In genomic region chr6:43254193-43254926, GRCm38 (mm10) we compare ENCODE assay signal across 10 mouse cellular contexts. TPM values are rescaled to one million over a fixed set of nuclear protein-coding genes. Genes with fewer than 3 reads are reported as not detected.
A peak's percentile ranks its signal among the peaks of the same experiment; 100 is the strongest.
DNase-seq lines count a peak whose midpoint lies in the region; ATAC-seq and TF ChIP-seq lines count a peak whose summit lies in the region.
"Had no signal": no experiment of that assay in that cellular context is flagged by ENCODE, and none has a peak within 500 bp of the region (broad histone marks: within the 10 kb centered on the region; RNA-seq: fewer than 3 reads in every experiment).

No protein-coding gene starts in this region.

- ATAC-seq in liver, embryonic 12.5 days: no peak
- ATAC-seq in embryonic facial prominence, embryonic 14.5 days (ENCODE audit: low read depth): 0 out of 2 replicates have a peak, but pooled peaks have one; percentile 44
- peak; percentile 78 for ATAC-seq in megakaryocyte progenitor cell, adult 5-6 weeks (replicated peaks; ENCODE audit: poor library complexity)

- H3K4me2 ChIP-seq in liver, embryonic 12.5 days: no peak overlapping the region
- H3K4me2 ChIP-seq in embryonic facial prominence, embryonic 14.5 days (ENCODE audit: low read depth, low read length): no peak overlapping the region
- H3K4me2 ChIP-seq: liver, embryonic 13.5 days had no signal

- peak; percentile 51 for DNase-seq in liver, adult 2 months (ENCODE audit: extremely low read depth, low read depth, low spot score)
- DNase-seq in Muller cell, postnatal 12 days (ENCODE audit: inconsistent ontology term): peak; percentile 45
- peak; percentile 53 for DNase-seq in embryonic facial prominence, embryonic 14.5 days (ENCODE audit: low spot score)
- no peak for DNase-seq in layer of hippocampus, adult 9-10 months (ENCODE audit: low spot score)
- DNase-seq in gastrocnemius, postnatal 36 days: no peak
- DNase-seq: liver, embryonic 13.5 days; right cerebral cortex, adult 18-20 months had no signal

- WGBS in liver, adult 2 months: 63% methylated on average over 7 of the region's 7 CpGs
- 58% methylated on average over 7 of the region's 7 CpGs for WGBS in liver, embryonic 12.5 days (ENCODE audit: insufficient replicate concordance)
- WGBS in embryonic facial prominence, embryonic 14.5 days: 72% methylated on average over 7 of the region's 7 CpGs

- H3K27me3 ChIP-seq in liver, adult 2 months (ENCODE audit: control insufficient read depth, insufficient read depth, low read length): no peaks in the 10 kb centered on the region
- no peaks in the 10 kb centered on the region for H3K27me3 ChIP-seq in liver, embryonic 12.5 days (replicated peaks)
- H3K27me3 ChIP-seq in embryonic facial prominence, embryonic 14.5 days (replicated peaks; ENCODE audit: control insufficient read depth, insufficient read depth, low read length): no peaks in the 10 kb centered on the region
- H3K27me3 ChIP-seq: liver, embryonic 13.5 days had no signal

- H3K79me2 ChIP-seq in liver, adult 2 months (ENCODE audit: control insufficient read depth, insufficient read depth, low read length): no peaks in the 10 kb centered on the region

- no peaks in the 10 kb centered on the region for H3K4me1 ChIP-seq in liver, adult 2 months (ENCODE audit: control insufficient read depth, insufficient read depth, low read length)
- H3K4me1 ChIP-seq in liver, embryonic 12.5 days: 0 out of 2 replicates have a peak, but pooled peaks cover 3% of the 10 kb centered on the region
- no peaks in the 10 kb centered on the region for H3K4me1 ChIP-seq in embryonic facial prominence, embryonic 14.5 days (ENCODE audit: control insufficient read depth, insufficient read depth, low read length)
- H3K4me1 ChIP-seq: liver, embryonic 13.5 days had no signal

- TF ChIP-seq POLR2A in liver, adult 2 months (IDR thresholded peaks at IDR 0.05; ENCODE audit: extremely low read depth, insufficient read depth, low read length): no peak

- H3K9me3 ChIP-seq in liver, embryonic 12.5 days (replicated peaks): no peaks in the 10 kb centered on the region
- no peaks in the 10 kb centered on the region for H3K9me3 ChIP-seq in embryonic facial prominence, embryonic 14.5 days (ENCODE audit: control insufficient read depth, low read length)
- H3K9me3 ChIP-seq: liver, embryonic 13.5 days had no signal

- H3K36me3 ChIP-seq in liver, adult 2 months (ENCODE audit: control insufficient read depth, insufficient read depth, low read length): no peaks in the 10 kb centered on the region
- H3K36me3 ChIP-seq in liver, embryonic 12.5 days: no peaks in the 10 kb centered on the region
- no peaks in the 10 kb centered on the region for H3K36me3 ChIP-seq in embryonic facial prominence, embryonic 14.5 days (ENCODE audit: control insufficient read depth, insufficient read depth, low read length)
- H3K36me3 ChIP-seq: liver, embryonic 13.5 days had no signal

- intact Hi-C loops in gastrocnemius, postnatal 36 days (cut with DNase I): loop anchor here (5.0 kb wide), 1 partner anchor 43 kb away; no protein-coding TSS in a partner anchor

- no peak overlapping the region for H3K9ac ChIP-seq in liver, adult 2 months (ENCODE audit: low read depth, low read length)
- H3K9ac ChIP-seq in liver, embryonic 12.5 days: no peak overlapping the region
- no peak overlapping the region for H3K9ac ChIP-seq in embryonic facial prominence, embryonic 14.5 days (ENCODE audit: low read depth, low read length)
- H3K9ac ChIP-seq: liver, embryonic 13.5 days had no signal

- no peak overlapping the region for H3K4me3 ChIP-seq in liver, adult 2 months (ENCODE audit: insufficient read depth, low read depth, low read length)
- no peak overlapping the region for H3K4me3 ChIP-seq in liver, embryonic 12.5 days
- no peak overlapping the region for H3K4me3 ChIP-seq in embryonic facial prominence, embryonic 14.5 days (ENCODE audit: low read depth, low read length)
- H3K4me3 ChIP-seq: liver, embryonic 13.5 days had no signal

- peak; percentile 55 for TF ChIP-seq CTCF in liver, adult 2 months (IDR thresholded peaks at IDR 0.05; ENCODE audit: low read depth, low read length)

- H3K27ac ChIP-seq in liver, adult 2 months (replicated peaks; ENCODE audit: insufficient read depth, low read depth, low read length): no peak overlapping the region
- no peak overlapping the region for H3K27ac ChIP-seq in liver, embryonic 12.5 days
- no peak overlapping the region for H3K27ac ChIP-seq in embryonic facial prominence, embryonic 14.5 days (replicated peaks; ENCODE audit: low read depth, low read length)
- H3K27ac ChIP-seq: liver, embryonic 13.5 days had no signal

RNA-seq across cellular contexts. Expression of gene Arhgef5, which starts 11.0 kb away (rescaled TPM):
- total RNA-seq in liver, adult 2 months (2014; rRNA removed): 10.4 and 11.9 TPM in 2 replicates
- 9.4 and 11.4 TPM in 2 replicates for polyA plus RNA-seq in liver, adult 2 months (2012; rRNA removed)
- polyA plus RNA-seq in liver, embryonic 12.5 days (2016; fragmentation: Nextera tagmentation; extraction: Ambion mirVana): 2.3 and 2.5 TPM in 2 replicates
- 9.8 TPM in 2 replicates for polyA plus RNA-seq in embryonic facial prominence, embryonic 14.5 days (2014; fragmentation: Nextera tagmentation; extraction: Ambion mirVana)
- total RNA-seq in megakaryocyte progenitor cell, adult 5-6 weeks (2015): 1.4 and 1.8 TPM in 2 replicates
- total RNA-seq in megakaryocyte progenitor cell, adult 5-6 weeks (2017): 1.5 and 2.5 TPM in 2 replicates
- total RNA-seq in gastrocnemius, postnatal 36 days (2021): 1 to 10 TPM; 3.0 to 3.3 TPM

RNA-seq across cellular contexts. Expression of gene Olfr47, which starts 23.0 kb away (rescaled TPM):
- total RNA-seq in liver, adult 2 months (2014; rRNA removed): not detected in 2 replicates
- not detected in 2 replicates for polyA plus RNA-seq in liver, adult 2 months (2012; rRNA removed)
- not detected in 2 replicates for polyA plus RNA-seq in liver, embryonic 12.5 days (2016; fragmentation: Nextera tagmentation; extraction: Ambion mirVana)
- polyA plus RNA-seq in embryonic facial prominence, embryonic 14.5 days (2014; fragmentation: Nextera tagmentation; extraction: Ambion mirVana): not detected in 2 replicates
- total RNA-seq in megakaryocyte progenitor cell, adult 5-6 weeks (2015): not detected in 2 replicates
- not detected in 2 replicates for total RNA-seq in megakaryocyte progenitor cell, adult 5-6 weeks (2017)
- not detected for total RNA-seq in gastrocnemius, postnatal 36 days (2021)
- polyA plus RNA-seq: heart, embryonic 16.5 days; liver, embryonic 13.5 days had no signal

RNA-seq across cellular contexts. Expression of gene Olfr434, which starts 41.5 kb away (rescaled TPM):
- not detected in 2 replicates for total RNA-seq in liver, adult 2 months (2014; rRNA removed)
- polyA plus RNA-seq in liver, adult 2 months (2012; rRNA removed): not detected in 2 replicates
- polyA plus RNA-seq in liver, embryonic 12.5 days (2016; fragmentation: Nextera tagmentation; extraction: Ambion mirVana): not detected in 2 replicates
- polyA plus RNA-seq in embryonic facial prominence, embryonic 14.5 days (2014; fragmentation: Nextera tagmentation; extraction: Ambion mirVana): not detected in 2 replicates
- total RNA-seq in megakaryocyte progenitor cell, adult 5-6 weeks (2015): not detected in 2 replicates
- total RNA-seq in megakaryocyte progenitor cell, adult 5-6 weeks (2017): not detected in 2 replicates
- total RNA-seq in gastrocnemius, postnatal 36 days (2021): not detected
- polyA plus RNA-seq: heart, embryonic 16.5 days; liver, embryonic 13.5 days had no signal

RNA-seq across cellular contexts. Expression of gene Nobox, which starts 55.0 kb away (rescaled TPM):
- not detected in 2 replicates for total RNA-seq in liver, adult 2 months (2014; rRNA removed)
- polyA plus RNA-seq in liver, adult 2 months (2012; rRNA removed): 0.04 TPM in 1 of 2 replicates, not detected in the other
- 0.17 TPM in 1 of 2 replicates, not detected in the other for polyA plus RNA-seq in liver, embryonic 12.5 days (2016; fragmentation: Nextera tagmentation; extraction: Ambion mirVana)
- not detected in 2 replicates for polyA plus RNA-seq in embryonic facial prominence, embryonic 14.5 days (2014; fragmentation: Nextera tagmentation; extraction: Ambion mirVana)
- not detected in 2 replicates for total RNA-seq in megakaryocyte progenitor cell, adult 5-6 weeks (2015)
- not detected in 2 replicates for total RNA-seq in megakaryocyte progenitor cell, adult 5-6 weeks (2017)
- total RNA-seq in gastrocnemius, postnatal 36 days (2021): not detected
- polyA plus RNA-seq: liver, embryonic 13.5 days had no signal

RNA-seq across cellular contexts. Expression of gene Olfr435, which starts 57.4 kb away (rescaled TPM):
- not detected in 2 replicates for total RNA-seq in liver, adult 2 months (2014; rRNA removed)
- polyA plus RNA-seq in liver, adult 2 months (2012; rRNA removed): not detected in 2 replicates
- polyA plus RNA-seq in liver, embryonic 12.5 days (2016; fragmentation: Nextera tagmentation; extraction: Ambion mirVana): not detected in 2 replicates
- polyA plus RNA-seq in embryonic facial prominence, embryonic 14.5 days (2014; fragmentation: Nextera tagmentation; extraction: Ambion mirVana): not detected in 2 replicates
- not detected in 2 replicates for total RNA-seq in megakaryocyte progenitor cell, adult 5-6 weeks (2015)
- total RNA-seq in megakaryocyte progenitor cell, adult 5-6 weeks (2017): not detected in 2 replicates
- total RNA-seq in gastrocnemius, postnatal 36 days (2021): not detected
- polyA plus RNA-seq: heart, embryonic 16.5 days; liver, embryonic 13.5 days had no signal

Comparison
In these comparisons a context has a peak if more than half of its experiments do, and no peak if none do; other contexts are left out.
1. DNase-seq: peak in liver, adult 2 months (single experiment), Muller cell, postnatal 12 days (single experiment) and embryonic facial prominence, embryonic 14.5 days (single experiment); none in layer of hippocampus, adult 9-10 months (single experiment) and gastrocnemius, postnatal 36 days (0 of 2).